Mouse (Mus musculus) kidney, embryonic 16.5 days (tissue): ENCODE measurements around the gene 1600015I10Rik. TPM values are rescaled to one million over a fixed set of nuclear protein-coding genes. Genes with fewer than 3 reads are reported as not detected.
A peak's percentile ranks its signal among the peaks of the same experiment; 100 is the strongest.
"Not testable (repeated sequence)": the region's sequence is repeated elsewhere in the genome, so short reads cannot be mapped to it uniquely, and the experiment has no call there.

Source experiments
- ATAC-seq: fragments of 200-750 bp; cut with Nextera tagmentation; 2 replicates; pipeline ENCODE4 v1.8.0; 2017; ENCODE audit warnings: moderate TSS enrichment; ENCODE audit not compliant: low FRiP score, low TSS enrichment
- H3K27ac ChIP-seq: fragments of 300-500 bp; sonication (generic); 2 replicates; pipeline ENCODE4 v1.5.1; 2014; ENCODE audit warnings: low read length
- H3K27me3 ChIP-seq: fragments of 300-500 bp; sonication (generic); 2 replicates; pipeline ENCODE4 v1.6.1; 2014; ENCODE audit warnings: low read length, control low read depth, mixed read lengths; ENCODE audit not compliant: insufficient read depth
- H3K36me3 ChIP-seq: fragments of 300-500 bp; sonication (generic); 2 replicates; pipeline ENCODE4 v1.6.1; 2014; ENCODE audit warnings: low read length, control low read depth, mixed read lengths; ENCODE audit not compliant: insufficient read depth
- H3K4me1 ChIP-seq: fragments of 300-500 bp; sonication (generic); 2 replicates; pipeline ENCODE4 v1.6.1; 2014; ENCODE audit warnings: low read length, control low read depth, mixed read lengths; ENCODE audit not compliant: insufficient read depth
- H3K4me2 ChIP-seq: fragments of 300-500 bp; sonication (generic); replicated peaks from 2 replicates; pipeline ENCODE4 v1.6.1; 2014; ENCODE audit warnings: low read depth, low read length
- H3K4me3 ChIP-seq: fragments of 300-500 bp; sonication (generic); 2 replicates; pipeline ENCODE4 v1.5.1; 2014; ENCODE audit warnings: mild to moderate bottlenecking, low read length
- H3K9ac ChIP-seq: fragments of 300-500 bp; sonication (generic); replicated peaks from 2 replicates; pipeline ENCODE4 v1.6.1; 2014; ENCODE audit warnings: low read length
- H3K9me3 ChIP-seq: fragments of 300-500 bp; sonication (generic); 2 replicates; pipeline ENCODE4 v1.6.1; 2016; ENCODE audit warnings: low read length, control low read depth
- WGBS: fragments of 180-500 bp; shearing (Covaris S2); extraction: QIAGEN DNeasy Blood & Tissue Kit; methylation state at CpG from one replicate; pipeline ENCODE4 v1.1.7; 2014; 5-methylcytosine and 5-hydroxymethylcytosine counted together
- polyA plus RNA-seq: library from polyadenylated mRNA; unstranded; fragments of >200 nt; fragmentation: Nextera tagmentation; extraction: Ambion mirVana; gene quantifications from 2 replicates; pipeline ENCODE4 v1.2.1, GENCODE M21; 2015

Gene 1600015I10Rik
- not detected in 2 replicates for polyA plus RNA-seq

DNA sequence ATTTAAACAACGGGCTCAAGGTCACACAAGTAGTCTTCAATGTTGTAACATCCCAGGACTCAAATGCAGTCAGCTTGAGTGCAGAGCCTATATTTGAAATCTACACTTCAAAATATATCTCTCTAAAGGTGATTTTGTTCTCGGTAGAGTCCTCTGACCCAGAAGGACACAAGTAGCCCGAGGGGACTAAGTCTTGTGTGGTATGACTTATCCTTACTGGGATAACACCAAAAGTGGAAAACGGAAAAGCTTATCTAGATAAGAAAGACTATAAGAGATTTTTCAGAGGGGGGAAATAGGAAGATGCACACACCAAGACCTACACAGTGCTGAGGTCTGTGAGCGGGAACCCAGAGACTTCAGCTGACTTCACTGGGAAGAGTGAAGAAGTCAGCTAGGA lies at the start of gene 1600015I10Rik:
1600015I10Rik (plus strand) TSS at position 301 of the 400 bp plus-strand sequence.
- H3K4me1 ChIP-seq: no peaks in the 10 kb centered on the region
- H3K36me3 ChIP-seq: no peaks in the 10 kb centered on the region
- no peak within 1 kb of the TSS for H3K4me2 ChIP-seq
- no peaks in the 10 kb centered on the region for H3K9me3 ChIP-seq
- no peak within 1 kb of the TSS for H3K4me3 ChIP-seq
- H3K27ac ChIP-seq: no peak within 1 kb of the TSS
- WGBS: 90% methylated on average over 5 of the region's 5 CpGs
- no peak for ATAC-seq
- no peaks in the 10 kb centered on the region for H3K27me3 ChIP-seq
- H3K9ac ChIP-seq: no peak within 1 kb of the TSS

DNA sequence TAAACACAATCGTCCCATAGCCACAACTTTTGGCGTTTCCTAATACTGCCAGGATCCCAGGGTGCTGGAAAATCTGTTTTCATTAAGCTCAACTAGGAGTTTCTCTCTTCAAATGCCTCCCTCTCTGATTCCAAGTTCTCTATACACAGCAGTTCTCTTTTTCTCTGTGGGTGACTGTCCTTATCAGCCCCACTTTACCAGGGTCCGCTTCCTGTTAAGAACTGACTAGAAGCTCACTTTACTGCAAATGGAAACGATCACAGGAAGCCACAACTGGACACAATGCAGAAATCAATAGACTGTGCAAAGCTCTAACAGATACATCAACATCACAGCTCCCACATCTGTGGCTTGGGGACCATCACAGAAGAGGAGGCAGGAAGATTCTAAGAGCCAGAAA lies 35.5 kb upstream of the 1600015I10Rik start:
- H3K9ac ChIP-seq: no peak overlapping the region
- H3K4me1 ChIP-seq: 0 out of 2 replicates have a peak, but pooled peaks cover 13% of the 10 kb centered on the region
- H3K4me3 ChIP-seq: no peak overlapping the region
- no peaks in the 10 kb centered on the region for H3K9me3 ChIP-seq
- ATAC-seq: no peak
- 70% methylated on average over 4 of the region's 4 CpGs for WGBS
- no peak overlapping the region for H3K4me2 ChIP-seq
- no peaks in the 10 kb centered on the region for H3K27me3 ChIP-seq
- H3K36me3 ChIP-seq: no peaks in the 10 kb centered on the region
- H3K27ac ChIP-seq: peak overlapping the region; percentile 51

GRCm38 (mm10) chr6:48894938-48895818 lies 34.5 kb upstream of the 1600015I10Rik start:
- no peaks in the 10 kb centered on the region for H3K27me3 ChIP-seq
- peak overlapping the region; percentile 36; the same call in 1 of the 2 replicates for H3K9ac ChIP-seq
- no peak overlapping the region for H3K4me3 ChIP-seq
- peak; percentile 51; the same call in 1 of the 2 replicates for ATAC-seq
- WGBS: 75% methylated on average over 8 of the region's 8 CpGs
- peak overlapping the region; percentile 94 for H3K27ac ChIP-seq
- H3K36me3 ChIP-seq: no peaks in the 10 kb centered on the region
- H3K4me2 ChIP-seq: no peak overlapping the region
- no peaks in the 10 kb centered on the region for H3K9me3 ChIP-seq
- H3K4me1 ChIP-seq: 0 out of 2 replicates have a peak, but pooled peaks cover 10% of the 10 kb centered on the region

- H3K27me3 ChIP-seq: no peaks in the 10 kb centered on the region
- 0 out of 2 replicates have a peak, but pooled peaks cover 5% of the 10 kb centered on the region for H3K4me1 ChIP-seq
- no peak overlapping the region for H3K9ac ChIP-seq
- no peaks in the 10 kb centered on the region for H3K36me3 ChIP-seq
- H3K9me3 ChIP-seq: no peaks in the 10 kb centered on the region
- 58% methylated on average over 5 of the region's 5 CpGs for WGBS
- H3K4me3 ChIP-seq: no peak overlapping the region
- no peak overlapping the region for H3K4me2 ChIP-seq
- H3K27ac ChIP-seq: peak overlapping the region; percentile 94
- ATAC-seq: peak; percentile 77
Measured at GRCm38 (mm10) chr6:48895941-48896340, 33.8 kb upstream of the 1600015I10Rik start.

- no peak for ATAC-seq
- WGBS: 83% methylated on average over 5 of the region's 5 CpGs
- peak overlapping the region; percentile 90 for H3K27ac ChIP-seq
Measured at GRCm38 (mm10) chr6:48896956-48897355, 32.7 kb upstream of the 1600015I10Rik start.

DNA sequence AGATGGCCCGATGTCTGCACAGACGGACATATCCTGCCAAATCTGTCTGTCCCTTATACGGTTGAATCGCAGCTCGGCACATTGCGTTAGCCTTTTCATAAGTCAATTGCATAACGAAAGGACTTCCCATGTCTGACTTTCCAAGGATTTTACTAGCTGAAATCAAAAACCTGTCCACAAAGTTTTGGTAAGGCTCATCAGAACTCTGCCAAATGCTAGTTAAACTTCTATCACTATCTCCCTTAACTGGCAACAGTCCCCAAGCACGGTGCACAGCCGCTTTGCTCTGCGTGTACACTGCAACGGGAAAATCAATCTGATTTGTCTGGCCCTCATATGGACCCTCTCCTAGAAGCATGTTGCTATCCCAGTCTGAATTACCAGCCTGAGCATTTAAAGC lies 28.4 kb upstream of the 1600015I10Rik start:
- not testable (repeated sequence) for H3K36me3 ChIP-seq, H3K4me3 ChIP-seq, H3K4me1 ChIP-seq, H3K9me3 ChIP-seq, H3K27ac ChIP-seq, H3K4me2 ChIP-seq, ATAC-seq, H3K9ac ChIP-seq, H3K27me3 ChIP-seq
- WGBS: 93% methylated on average over 11 of the region's 11 CpGs

More at GRCm38 (mm10) chr6:48896956-48897355, 32.7 kb upstream of the 1600015I10Rik start:
- Histone ChIP-seq H3K4me1 (0 out of 2 replicates have a peak, but pooled peaks cover 4% of the 10 kb centered on the region), H3K9me3 (no peaks in the 10 kb centered on the region), H3K4me3 (no peak overlapping the region), H3K36me3 (no peaks in the 10 kb centered on the region), H3K27me3 (no peaks in the 10 kb centered on the region), H3K4me2 (no peak overlapping the region), H3K9ac (no peak overlapping the region)

DNA sequence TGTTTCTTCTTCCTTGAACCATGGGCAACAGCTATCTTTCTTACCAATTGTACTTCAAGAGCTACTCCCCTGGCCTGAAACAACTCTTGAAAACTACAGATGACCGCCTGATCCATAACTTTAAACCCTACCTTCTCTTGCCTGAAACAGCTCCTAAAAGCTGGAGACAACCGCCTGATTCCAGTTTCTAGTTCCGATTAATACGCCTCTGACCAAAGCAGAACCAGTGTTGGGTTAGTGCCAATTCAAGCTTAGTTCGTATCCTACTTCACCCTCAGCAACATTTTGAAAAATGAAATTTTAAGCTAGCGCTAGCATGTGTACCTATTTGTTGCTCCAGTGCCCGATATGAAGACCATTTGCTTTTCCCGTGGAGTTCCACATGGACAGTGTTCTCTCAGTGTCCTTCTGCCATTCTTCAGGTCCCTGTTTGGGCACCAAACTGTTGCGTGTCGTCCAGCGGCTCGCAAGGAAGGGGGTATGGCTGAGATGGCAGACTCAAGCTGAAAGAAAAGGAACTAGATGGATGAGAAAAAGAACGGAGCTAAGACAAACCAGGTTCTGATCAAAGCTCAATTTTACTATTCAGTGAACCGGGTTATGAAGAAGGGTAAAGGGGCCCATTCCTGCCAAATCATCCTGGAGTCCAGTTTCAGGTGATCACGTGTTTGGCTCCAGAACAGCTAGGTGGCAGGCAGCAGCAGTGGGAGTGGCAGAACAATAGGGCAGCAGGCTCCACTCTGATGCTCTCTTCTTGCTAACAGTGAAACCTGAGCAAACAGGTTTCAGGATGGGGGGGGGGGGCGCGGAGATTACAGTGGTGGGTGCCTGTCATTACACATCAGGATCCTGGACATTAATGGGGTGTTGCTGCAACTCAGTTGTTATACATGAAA lies 26.9 kb upstream of the 1600015I10Rik start:
- WGBS: 68% methylated on average over 16 of the region's 17 CpGs
- Histone ChIP-seq H3K36me3 (no peaks in the 10 kb centered on the region), H3K9ac (no peak overlapping the region), H3K4me3 (no peak overlapping the region), H3K4me1 (peaks cover 8% of the 10 kb centered on the region; the same call in 1 of the 2 replicates), H3K4me2 (no peak overlapping the region), H3K9me3 (no peaks in the 10 kb centered on the region), H3K27ac (peak overlapping the region; percentile 75), H3K27me3 (no peaks in the 10 kb centered on the region)
- ATAC-seq: peak; percentile 35; the same call in 1 of the 2 replicates

- Histone ChIP-seq H3K4me1 (peaks cover 8% of the 10 kb centered on the region; the same call in 1 of the 2 replicates), H3K9me3 (no peaks in the 10 kb centered on the region), H3K27ac (peak overlapping the region; percentile 69; the same call in 1 of the 2 replicates), H3K4me2 (no peak overlapping the region), H3K27me3 (no peaks in the 10 kb centered on the region), H3K4me3 (no peak overlapping the region), H3K9ac (no peak overlapping the region), H3K36me3 (no peaks in the 10 kb centered on the region)
- no peak for ATAC-seq
- WGBS: 62% methylated on average over 4 of the region's 4 CpGs
Measured at GRCm38 (mm10) chr6:48903437-48903836, 26.3 kb upstream of the 1600015I10Rik start.

GRCm38 (mm10) chr6:48905606-48906005 lies 24.1 kb upstream of the 1600015I10Rik start:
- WGBS: 91% methylated on average over 13 of the region's 13 CpGs
- H3K4me3 ChIP-seq: no peak overlapping the region

More at GRCm38 (mm10) chr6:48905606-48906005, 24.1 kb upstream of the 1600015I10Rik start:
- Histone ChIP-seq H3K4me2 (no peak overlapping the region), H3K27ac (no peak overlapping the region), H3K4me1 (peaks cover 8% of the 10 kb centered on the region; the same call in 1 of the 2 replicates), H3K9me3 (no peaks in the 10 kb centered on the region), H3K36me3 (no peaks in the 10 kb centered on the region), H3K9ac (no peak overlapping the region), H3K27me3 (no peaks in the 10 kb centered on the region)
- ATAC-seq: no peak
